Mouse (Mus musculus) right cerebral cortex, postnatal 14 days (tissue): ENCODE measurements around the gene Nlrp9c.
"Not testable (repeated sequence)": the region's sequence is repeated elsewhere in the genome, so short reads cannot be mapped to it uniquely, and the experiment has no call there.

Source experiments
- DNase-seq: peaks from one replicate; pipeline ENCODE4 v3.0.0; 2022

Nlrp9c gene

GRCm38 (mm10) chr7:26403600-26403999, at the start of gene Nlrp9c:
Gene Nlrp9c, minus strand, starts transcription at chr7:26403700.
- not testable (repeated sequence) for DNase-seq

- no peak for DNase-seq
Measured at GRCm38 (mm10) chr7:26434813-26435212, 31.3 kb upstream of the Nlrp9c start, which contains the start of gene Nlrp4a. Gene Nlrp4a, plus strand, starts transcription at chr7:26435113.

GRCm38 (mm10) chr7:26391811-26392210, 11.7 kb downstream of the Nlrp9c start:
- DNase-seq: not testable (repeated sequence)

GRCm38 (mm10) chr7:26391137-26391536, 12.4 kb downstream of the Nlrp9c start:
- DNase-seq: not testable (repeated sequence)

- not testable (repeated sequence) for DNase-seq
Measured at GRCm38 (mm10) chr7:26386691-26387090, 16.8 kb downstream of the Nlrp9c start.

GRCm38 (mm10) chr7:26380807-26381206, 22.7 kb downstream of the Nlrp9c start:
- no peak for DNase-seq

GRCm38 (mm10) chr7:26373221-26373620, 30.3 kb downstream of the Nlrp9c start:
- not testable (repeated sequence) for DNase-seq

- DNase-seq: not testable (repeated sequence)
Measured at GRCm38 (mm10) chr7:26356719-26357118, 46.8 kb downstream of the Nlrp9c start.

- DNase-seq: not testable (repeated sequence)
Measured at GRCm38 (mm10) chr7:26352258-26352657, 51.2 kb downstream of the Nlrp9c start.

GRCm38 (mm10) chr7:26350177-26350576, 53.3 kb downstream of the Nlrp9c start:
- DNase-seq: not testable (repeated sequence)

- not testable (repeated sequence) for DNase-seq
Measured at GRCm38 (mm10) chr7:26320361-26320760, 83.1 kb downstream of the Nlrp9c start.

GRCm38 (mm10) chr7:26315809-26316208, 87.7 kb downstream of the Nlrp9c start:
- not testable (repeated sequence) for DNase-seq

GRCm38 (mm10) chr7:26315194-26315593, 88.3 kb downstream of the Nlrp9c start:
- not testable (repeated sequence) for DNase-seq

GRCm38 (mm10) chr7:26311786-26312185, 91.7 kb downstream of the Nlrp9c start:
- not testable (repeated sequence) for DNase-seq

- not testable (repeated sequence) for DNase-seq
Measured at GRCm38 (mm10) chr7:26306926-26307325, 96.6 kb downstream of the Nlrp9c start, which contains the start of gene Cyp2a4. Gene Cyp2a4, plus strand, starts transcription at chr7:26307169.

GRCm38 (mm10) chr7:26303429-26304166, 99.9 kb downstream of the Nlrp9c start:
- not testable (repeated sequence) for DNase-seq
